In the genomic region with DNA sequence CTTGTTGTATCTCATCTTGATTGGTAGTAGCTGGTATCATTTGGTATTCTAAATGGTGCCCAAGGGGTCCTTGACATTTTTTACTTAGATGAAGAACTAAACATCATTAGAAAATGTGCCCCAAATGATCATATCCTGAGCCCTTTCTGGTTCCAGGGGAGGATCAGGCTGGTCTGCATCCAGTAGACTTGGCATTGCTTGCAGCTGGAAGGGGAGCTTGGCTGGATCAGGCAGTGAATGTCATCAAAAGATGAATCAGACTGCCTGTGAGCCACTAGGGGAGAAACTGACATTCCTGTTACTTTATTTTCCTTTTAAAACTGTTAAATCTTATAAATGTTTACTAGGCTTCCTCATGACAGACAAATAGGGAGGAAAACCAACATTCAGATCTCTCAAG, we compare ENCODE assay signal across 15 mouse cellular contexts.
DNase-seq lines count a peak whose midpoint lies in the region; ATAC-seq and TF ChIP-seq lines count a peak whose summit lies in the region.
"Had no signal": no experiment of that assay in that cellular context is flagged by ENCODE, and none has a peak within 500 bp of the region (broad histone marks: within the 10 kb centered on the region; RNA-seq: fewer than 3 reads in every experiment).

No protein-coding gene starts in this region.

- peak; percentile 1 for DNase-seq in kidney, postnatal 0 days (ENCODE audit: low spot score)
- DNase-seq in kidney, adult 2 months: no peak
- DNase-seq in urinary bladder, postnatal 36 days (ENCODE audit: low spot score in 2 of 2): peak; percentile 8 to 9
- no peak for DNase-seq in urinary bladder, adult 18-20 months (ENCODE audit: low spot score in 2 of 2)
- DNase-seq in brain, adult 2 months (ENCODE audit: low read depth, low spot score): peak; percentile 24
- DNase-seq in skeletal muscle tissue, adult 2 months (ENCODE audit: low read depth, low spot score): peak; percentile 45
- DNase-seq in left cerebral cortex, postnatal 4 days: no peak
- no peak for DNase-seq in frontal cortex, postnatal 36 days (ENCODE audit: low spot score in 2 of 2)
- DNase-seq: cerebellum, adult 11-12 months; lung, embryonic 14.5 days had no signal

- no peaks in the 10 kb centered on the region for H3K36me3 ChIP-seq in kidney, postnatal 0 days (ENCODE audit: insufficient read depth, low read length)
- no peaks in the 10 kb centered on the region for H3K36me3 ChIP-seq in kidney, adult 2 months (ENCODE audit: control insufficient read depth, insufficient read depth, low read length)
- H3K36me3 ChIP-seq: heart, embryonic 13.5 days had no signal

- H3K9ac ChIP-seq in kidney, postnatal 0 days (ENCODE audit: low read depth, low read length): no peak overlapping the region
- H3K9ac ChIP-seq: forebrain, embryonic 13.5 days; heart, embryonic 13.5 days; hindbrain, embryonic 14.5 days; lung, embryonic 14.5 days had no signal

- intact Hi-C loops in left cerebral cortex, postnatal 4 days (cut with DNase I): no loop called here

- no peaks in the 10 kb centered on the region for H3K4me1 ChIP-seq in kidney, postnatal 0 days (replicated peaks; ENCODE audit: insufficient read depth, low read length)
- H3K4me1 ChIP-seq in kidney, adult 2 months (ENCODE audit: control insufficient read depth, insufficient read depth, low read length): no peaks in the 10 kb centered on the region
- H3K4me1 ChIP-seq: forebrain, embryonic 13.5 days; heart, embryonic 13.5 days; megakaryocyte, embryonic 14.5 days had no signal

- no peak for TF ChIP-seq CTCF in kidney, postnatal 0 days (IDR thresholded peaks at IDR 0.05; ENCODE audit: low read depth)
- no peak for TF ChIP-seq CTCF in kidney, adult 2 months (conservative IDR thresholded peaks at IDR 0.05; ENCODE audit: insufficient read depth, insufficient read length, low read depth, low read length)

- no peak for ATAC-seq in kidney, postnatal 0 days (replicated peaks; ENCODE audit: low FRiP score, low read depth)
- ATAC-seq: forebrain, embryonic 13.5 days; intestine, postnatal 0 days had no signal

- no peak overlapping the region for H3K4me3 ChIP-seq in kidney, postnatal 0 days (replicated peaks; ENCODE audit: low read depth, low read length)
- no peak overlapping the region for H3K4me3 ChIP-seq in kidney, adult 2 months (ENCODE audit: insufficient read depth, low read depth, low read length)
- H3K4me3 ChIP-seq: forebrain, embryonic 13.5 days; heart, embryonic 13.5 days; megakaryocyte, embryonic 14.5 days had no signal

- no peak overlapping the region for H3K4me2 ChIP-seq in kidney, postnatal 0 days (ENCODE audit: low read length)
- H3K4me2 ChIP-seq: forebrain, embryonic 13.5 days; heart, embryonic 13.5 days; hindbrain, embryonic 14.5 days; lung, embryonic 14.5 days had no signal

- no peak overlapping the region for H3K27ac ChIP-seq in kidney, postnatal 0 days
- no peak overlapping the region for H3K27ac ChIP-seq in kidney, adult 2 months (ENCODE audit: insufficient read depth, low read depth, low read length)
- H3K27ac ChIP-seq: forebrain, embryonic 13.5 days; heart, embryonic 13.5 days; hindbrain, embryonic 14.5 days had no signal

- H3K9me3 ChIP-seq in kidney, postnatal 0 days (replicated peaks; ENCODE audit: low read length): no peaks in the 10 kb centered on the region
- H3K9me3 ChIP-seq: forebrain, embryonic 13.5 days; heart, embryonic 13.5 days; megakaryocyte, embryonic 14.5 days had no signal

- no peak for TF ChIP-seq POLR2A in kidney, adult 2 months (IDR thresholded peaks at IDR 0.05; ENCODE audit: low read depth, low read length)

- H3K27me3 ChIP-seq in kidney, postnatal 0 days (ENCODE audit: insufficient read depth, low read length): no peaks in the 10 kb centered on the region
- H3K27me3 ChIP-seq in kidney, adult 2 months (replicated peaks; ENCODE audit: control insufficient read depth, insufficient read depth, low read length): no peaks in the 10 kb centered on the region
- H3K27me3 ChIP-seq: forebrain, embryonic 13.5 days; heart, embryonic 13.5 days; megakaryocyte, embryonic 14.5 days had no signal

Comparison
In these comparisons a context has a peak if more than half of its experiments do, and no peak if none do; other contexts are left out.
1. DNase-seq: peak in kidney, postnatal 0 days (single experiment), urinary bladder, postnatal 36 days (2 of 2), brain, adult 2 months (single experiment) and skeletal muscle tissue, adult 2 months (single experiment); none in kidney, adult 2 months (single experiment), urinary bladder, adult 18-20 months (0 of 2), left cerebral cortex, postnatal 4 days (single experiment) and frontal cortex, postnatal 36 days (0 of 2).